Mouse (Mus musculus): Measurements from ENCODE around the gene Cxxc4.
"Not testable (repeated sequence)": the region's sequence is repeated elsewhere in the genome, so short reads cannot be mapped to it uniquely, and the experiment has no call there.

Gene Cxxc4

GRCm38 (mm10) chr3:134236414-134237112, at the start of gene Cxxc4:
TSS of gene Cxxc4 (plus strand) at chr3:134236484.
- no peak for DNase-seq (ENCODE audit: low read depth)

GRCm38 (mm10) chr3:134188979-134189946, 47.0 kb upstream of the Cxxc4 start:
- no peak for DNase-seq (ENCODE audit: low read depth)

GRCm38 (mm10) chr3:134190046-134190445, 46.2 kb upstream of the Cxxc4 start:
- DNase-seq (ENCODE audit: low read depth) = no peak

DNA sequence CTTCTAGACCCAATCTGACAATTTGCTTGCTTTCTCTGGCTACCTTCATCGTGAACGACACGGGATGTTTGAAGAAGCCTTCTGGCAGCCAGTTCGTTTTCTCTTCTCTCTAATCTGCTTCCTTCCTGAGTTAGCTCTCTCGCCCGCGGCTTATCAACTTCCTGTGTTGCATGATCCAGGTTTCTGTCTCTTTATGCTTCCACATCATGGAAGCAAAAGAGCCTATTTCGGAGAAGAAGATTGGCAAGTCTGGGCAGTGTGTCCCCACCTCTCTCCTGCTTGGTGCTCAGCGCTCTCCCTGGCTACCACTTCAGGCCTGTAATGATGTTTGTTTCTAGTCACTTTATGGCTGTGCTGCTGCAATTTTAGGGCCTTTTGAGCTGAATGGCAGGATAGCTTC, 36.4 kb upstream of the Cxxc4 start:
- DNase-seq (ENCODE audit: low read depth) = peak; percentile 80

DNA sequence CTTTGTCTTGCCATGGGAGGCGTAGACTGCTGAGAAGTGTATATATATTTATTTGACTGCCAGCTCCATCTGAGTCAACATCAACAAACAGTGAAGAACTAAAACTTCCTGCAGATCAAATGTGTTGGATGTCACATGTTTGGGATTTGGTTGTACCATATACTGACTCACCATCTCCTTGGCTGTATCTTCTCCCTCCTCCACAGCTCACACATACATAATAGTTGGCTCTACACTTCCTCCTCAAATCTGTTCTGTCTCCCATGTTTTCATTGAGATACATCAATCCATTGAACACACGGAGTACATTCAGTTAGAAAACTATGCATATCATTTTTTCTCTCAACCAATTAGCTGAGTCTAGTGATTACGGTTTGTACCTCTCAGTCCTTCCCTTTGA, 29.7 kb upstream of the Cxxc4 start:
- no peak for DNase-seq (ENCODE audit: low read depth)

DNA sequence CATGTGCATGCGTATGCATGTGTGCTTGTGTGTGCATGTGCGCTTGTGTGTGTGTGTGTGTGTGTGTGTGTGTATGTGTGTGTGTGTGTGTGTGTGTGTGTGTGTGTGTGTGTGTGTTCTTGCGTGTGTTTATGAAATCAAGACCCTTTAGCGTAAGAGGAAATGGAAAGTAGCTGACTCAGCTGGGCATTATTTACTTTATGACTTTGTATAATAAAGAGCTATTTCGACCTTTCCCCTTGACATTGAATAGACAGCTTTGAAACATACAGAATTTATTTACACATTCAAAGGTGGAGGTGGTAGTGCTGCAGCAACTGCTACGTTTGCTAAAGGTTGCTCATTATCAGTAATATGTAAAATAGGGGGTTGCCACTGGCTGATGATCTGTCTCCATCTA, 25.3 kb upstream of the Cxxc4 start:
- no peak for DNase-seq (ENCODE audit: low read depth)

- DNase-seq (ENCODE audit: low read depth) = not testable (repeated sequence)
Measured at GRCm38 (mm10) chr3:134219881-134220280, 16.4 kb upstream of the Cxxc4 start.

- no peak for DNase-seq (ENCODE audit: low read depth)
Measured at GRCm38 (mm10) chr3:134221002-134221401, 15.3 kb upstream of the Cxxc4 start.

- no peak for DNase-seq (ENCODE audit: low read depth)
Measured at GRCm38 (mm10) chr3:134222593-134222992, 13.7 kb upstream of the Cxxc4 start.

GRCm38 (mm10) chr3:134223956-134224355, 12.3 kb upstream of the Cxxc4 start:
- DNase-seq (ENCODE audit: low read depth) = no peak

GRCm38 (mm10) chr3:134225928-134226327, 10.4 kb upstream of the Cxxc4 start:
- no peak for DNase-seq (ENCODE audit: low read depth)

DNA sequence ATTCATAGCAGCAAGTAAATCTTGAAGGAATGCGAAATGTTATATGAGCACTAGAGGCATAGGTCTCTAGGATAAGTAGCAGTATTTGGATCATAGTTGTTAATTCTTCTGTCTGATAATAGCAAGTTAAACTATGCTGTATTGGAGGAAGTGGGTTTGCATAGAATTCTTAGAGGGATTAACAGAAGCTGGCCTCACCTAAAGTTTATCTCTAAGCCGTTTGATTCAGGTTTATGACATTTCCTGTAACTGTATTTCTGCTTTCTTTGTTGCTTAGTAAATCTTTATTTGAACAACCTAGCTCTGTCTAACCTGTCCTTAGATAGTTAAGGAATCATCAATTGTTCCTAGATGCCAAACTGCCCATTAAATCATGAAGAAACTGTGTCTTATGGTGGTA, 3.5 kb upstream of the Cxxc4 start:
- DNase-seq (ENCODE audit: low read depth) = no peak

DNA sequence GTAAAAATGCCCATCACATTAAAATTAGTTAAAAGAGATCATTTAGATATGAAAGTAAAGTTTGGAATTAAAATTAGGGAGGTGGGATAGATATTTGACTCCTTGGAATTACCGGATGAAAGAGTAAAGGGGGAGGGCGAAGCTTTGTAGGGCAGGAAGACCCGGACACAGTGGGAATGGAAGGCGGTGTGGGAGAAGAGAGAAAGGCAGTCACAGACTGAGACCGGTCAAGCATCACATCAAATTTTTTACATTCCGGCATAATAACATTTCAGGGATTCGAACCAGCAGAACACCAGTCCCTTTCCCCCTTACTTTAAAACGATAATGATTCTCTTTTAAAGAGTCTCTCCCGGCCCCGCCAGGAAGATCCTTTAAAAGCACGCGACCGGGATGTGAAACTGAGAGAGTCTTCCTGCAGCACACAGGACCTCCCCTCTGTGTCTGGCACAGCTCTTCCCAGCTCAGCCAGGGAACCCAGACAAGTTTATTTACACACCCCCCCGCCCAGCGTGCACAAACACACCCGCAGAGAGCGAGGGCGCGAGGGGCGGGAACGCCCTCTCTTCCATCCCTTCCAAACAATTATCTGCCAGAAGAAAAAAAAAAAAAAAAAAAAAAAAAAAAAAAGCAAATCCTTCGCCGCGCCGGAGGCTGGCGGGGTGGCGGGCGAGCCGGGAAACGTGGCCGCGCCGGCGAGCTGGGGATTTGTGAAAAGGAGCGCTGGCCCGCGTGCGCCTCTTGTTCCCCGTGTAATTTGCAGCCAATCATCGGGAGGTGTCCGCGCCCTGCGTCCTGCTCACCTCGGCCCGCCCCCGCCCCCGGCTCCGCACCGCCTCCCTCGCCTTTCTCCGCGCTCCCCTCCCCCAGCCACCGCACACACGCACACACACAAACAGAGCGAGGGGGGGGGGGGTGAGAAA, 532 bp upstream of the Cxxc4 start:
- no peak for DNase-seq (ENCODE audit: low read depth)

DNA sequence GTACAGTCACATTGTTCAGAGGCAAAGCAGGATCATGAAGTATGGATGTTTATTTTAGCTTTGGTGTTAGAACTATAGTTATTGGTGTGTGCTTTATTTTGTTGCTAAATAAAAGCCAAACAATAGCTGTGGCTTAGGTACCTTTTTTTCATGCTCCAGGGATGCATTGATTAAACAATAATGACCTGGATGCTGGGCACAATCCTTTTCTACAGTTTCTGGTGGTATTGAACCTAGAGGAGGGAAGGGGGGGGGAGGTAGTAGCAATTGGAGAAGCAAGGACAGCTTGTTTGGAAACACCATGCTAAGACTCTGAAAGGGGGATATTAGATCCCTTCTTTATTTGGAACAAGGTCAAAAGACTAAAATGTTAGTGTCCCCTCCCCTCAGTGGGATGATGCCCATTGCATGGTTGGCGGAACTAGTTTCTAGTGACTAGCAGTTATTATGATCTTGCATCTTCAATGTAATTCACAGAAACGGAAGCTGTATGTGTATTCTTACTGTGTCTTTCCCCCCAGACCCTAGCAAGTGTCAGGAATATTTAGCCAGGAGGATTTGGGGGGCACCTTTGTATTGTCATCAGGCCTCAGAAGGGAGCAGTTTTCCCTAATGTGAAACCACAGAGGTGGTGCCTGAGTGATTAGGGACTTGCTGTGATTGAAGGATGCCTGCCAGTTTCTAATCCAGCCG, 975 bp downstream of the Cxxc4 start:
- no peak for DNase-seq (ENCODE audit: low read depth)

GRCm38 (mm10) chr3:134238621-134239310, 2.5 kb downstream of the Cxxc4 start:
- peak; percentile 59 for DNase-seq (ENCODE audit: low read depth)

GRCm38 (mm10) chr3:134239321-134239970, 3.2 kb downstream of the Cxxc4 start:
- DNase-seq (ENCODE audit: low read depth) = peak; percentile 45

DNA sequence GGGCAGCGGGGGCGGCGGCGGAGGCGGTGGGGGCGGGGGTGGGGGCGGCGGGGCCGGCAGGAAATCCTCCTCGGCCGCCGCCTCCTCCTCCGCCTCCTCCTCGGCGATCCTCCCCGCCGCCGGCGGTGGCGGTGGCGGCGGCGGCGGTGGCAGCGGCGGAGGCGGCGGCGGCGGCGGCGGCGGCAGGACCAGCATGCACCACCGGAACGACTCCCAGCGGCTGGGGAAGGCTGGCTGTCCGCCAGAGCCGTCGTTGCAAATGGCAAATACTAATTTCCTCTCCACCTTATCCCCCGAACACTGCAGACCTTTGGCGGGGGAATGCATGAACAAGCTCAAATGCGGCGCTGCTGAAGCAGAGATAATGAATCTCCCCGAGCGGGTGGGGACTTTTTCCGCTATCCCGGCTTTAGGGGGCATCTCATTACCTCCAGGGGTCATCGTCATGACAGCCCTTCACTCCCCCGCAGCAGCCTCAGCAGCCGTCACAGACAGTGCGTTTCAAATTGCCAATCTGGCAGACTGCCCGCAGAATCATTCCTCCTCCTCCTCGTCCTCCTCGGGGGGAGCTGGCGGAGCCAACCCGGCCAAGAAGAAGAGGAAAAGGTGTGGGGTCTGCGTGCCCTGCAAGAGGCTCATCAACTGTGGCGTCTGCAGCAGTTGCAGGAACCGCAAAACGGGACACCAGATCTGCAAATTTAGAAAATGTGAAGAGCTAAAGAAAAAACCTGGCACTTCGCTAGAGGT, 3.9 kb downstream of the Cxxc4 start:
- DNase-seq (ENCODE audit: low read depth) = peak; percentile 60

DNA sequence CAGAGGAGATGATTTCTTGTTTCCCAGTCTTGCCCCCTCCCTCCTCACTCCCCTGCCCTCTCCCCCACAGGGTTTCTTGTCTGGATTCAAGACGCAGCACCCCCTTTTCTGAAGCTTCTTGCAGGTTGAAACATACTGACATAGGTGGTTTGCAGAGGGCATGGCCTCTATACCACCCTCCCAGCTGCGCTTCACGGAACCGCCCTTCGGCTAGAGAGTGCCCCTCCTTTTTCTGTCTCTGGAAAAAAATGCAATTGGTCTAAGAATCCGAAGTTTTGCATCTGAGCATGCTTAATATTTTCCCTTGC, 4.4 kb downstream of the Cxxc4 start:
- no peak for DNase-seq (ENCODE audit: low read depth)

DNA sequence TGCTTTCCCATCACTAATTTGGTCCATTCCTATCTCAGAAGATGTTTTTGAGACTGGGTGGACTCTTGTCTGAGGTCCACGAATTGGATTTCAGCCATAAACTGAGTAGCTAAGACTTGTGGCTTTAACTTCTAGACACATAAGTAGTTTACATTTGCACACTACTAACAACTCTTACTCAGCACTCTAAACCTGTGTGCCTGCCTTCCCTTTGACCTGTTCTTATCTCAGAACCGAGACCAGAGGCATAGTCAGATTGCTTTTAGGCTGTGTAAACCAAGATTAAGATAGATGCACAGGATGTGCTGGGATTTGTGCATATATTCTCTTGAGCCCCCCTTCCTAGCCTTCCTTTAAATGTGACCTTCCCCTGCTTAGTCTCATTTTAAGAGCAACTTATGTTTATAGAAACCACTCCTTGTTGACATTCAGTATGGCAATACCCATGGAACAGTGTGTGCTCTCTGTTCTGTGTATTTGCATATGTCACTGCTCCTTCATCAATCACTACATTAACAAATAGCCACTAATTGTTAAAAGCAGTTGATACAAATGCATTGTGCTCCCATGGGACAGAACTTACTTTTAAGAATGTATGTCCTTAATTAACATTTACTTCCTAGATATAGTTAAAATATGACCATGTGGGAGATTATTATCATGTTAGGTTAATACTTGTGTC, 7.0 kb downstream of the Cxxc4 start:
- no peak for DNase-seq (ENCODE audit: low read depth)
